Mouse (Mus musculus): ENCODE data around the gene Zdhhc4. TPM values are rescaled to one million over a fixed set of nuclear protein-coding genes. Genes with fewer than 3 reads are reported as not detected.

The Zdhhc4 gene
- polyA plus RNA-seq (2015; fragmentation: Nextera tagmentation; extraction: Ambion mirVana), result 71.3 and 74.0 TPM in 2 replicates

DNA sequence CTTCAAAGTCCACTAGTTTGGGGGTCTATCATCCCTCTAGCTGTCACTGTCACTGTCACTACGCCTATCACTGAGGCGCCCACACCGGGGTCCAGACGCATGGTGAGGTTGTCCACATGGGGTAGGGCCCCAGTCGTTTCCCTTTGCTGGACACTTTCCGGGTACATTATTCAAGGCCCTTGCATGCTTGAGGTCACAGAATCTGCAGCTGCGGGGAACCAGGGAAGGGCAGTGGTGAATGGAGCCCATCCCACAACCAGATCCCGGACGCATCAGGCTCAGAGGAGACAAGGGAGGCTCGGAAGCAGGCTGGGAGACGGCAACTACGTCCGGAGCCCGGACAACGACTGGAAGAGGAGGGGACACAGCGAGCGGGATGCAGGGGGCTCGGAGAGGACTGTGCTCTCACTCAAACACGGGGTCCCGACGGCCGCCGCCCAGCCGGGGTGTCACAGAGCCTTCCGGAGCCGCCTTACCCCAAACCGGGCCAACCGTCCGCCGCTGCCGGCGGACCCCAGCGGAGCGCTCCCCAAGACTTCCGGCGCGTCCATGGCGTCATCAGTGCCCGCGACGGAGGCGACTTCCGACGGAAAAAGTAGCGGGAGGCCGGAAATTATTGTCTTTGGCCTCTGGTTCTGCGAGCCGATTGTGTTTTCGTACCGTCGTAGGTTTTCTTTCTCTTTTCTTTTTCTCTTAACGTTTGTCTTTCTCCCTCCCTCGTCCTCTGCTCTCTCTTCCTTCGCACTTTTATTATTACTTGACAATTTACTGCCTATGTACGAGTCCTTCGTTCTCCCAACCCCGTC, at the start of gene Zdhhc4:
TSS of gene Zdhhc4 (minus strand) at position 567 of the 806 bp plus-strand sequence.
- peak; percentile 72 for ATAC-seq (ENCODE audit: low read depth)
- peak within 1 kb of the TSS; percentile 76 for H3K27ac ChIP-seq (replicated peaks)
- peak within 1 kb of the TSS; percentile 91 for H3K9ac ChIP-seq
- H3K4me1 ChIP-seq (replicated peaks), result peaks cover 23% of the 10 kb centered on the region
- peaks cover 34% of the 10 kb centered on the region for H3K36me3 ChIP-seq
- no peaks in the 10 kb centered on the region for H3K9me3 ChIP-seq
- H3K27me3 ChIP-seq, result no peaks in the 10 kb centered on the region
- H3K4me3 ChIP-seq, result peak within 1 kb of the TSS; percentile 89
- WGBS, result under 1% methylated on average over 57 of the region's 57 CpGs
- H3K4me2 ChIP-seq, result peak within 1 kb of the TSS; percentile 75

DNA sequence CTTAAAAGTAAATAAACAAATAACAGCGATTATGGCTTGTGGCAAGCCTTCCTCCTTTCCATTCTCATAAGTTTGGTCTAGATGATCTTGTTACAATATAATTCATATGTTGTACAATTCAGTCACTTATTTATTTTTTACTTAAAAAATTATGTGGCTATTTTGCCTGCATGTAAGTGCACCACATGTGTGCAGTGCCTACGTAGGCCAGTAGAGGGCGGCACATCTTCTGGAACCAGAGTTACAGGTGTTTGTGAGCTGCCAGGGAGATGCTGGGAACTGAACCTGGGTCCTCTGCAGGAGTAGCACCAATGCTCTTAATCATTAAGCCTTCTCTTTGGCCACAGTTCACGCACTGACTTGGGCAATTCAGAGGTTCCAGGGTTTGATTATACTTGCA, 47.1 kb upstream of the Zdhhc4 start:
- H3K4me1 ChIP-seq (replicated peaks), result peaks cover 7% of the 10 kb centered on the region
- H3K27me3 ChIP-seq, result peaks cover 43% of the 10 kb centered on the region
- WGBS, result 81% methylated on average over 4 of the region's 4 CpGs
- no peak for ATAC-seq (ENCODE audit: low read depth)
- no peak overlapping the region for H3K4me2 ChIP-seq
- H3K27ac ChIP-seq (replicated peaks), result no peak overlapping the region
- H3K36me3 ChIP-seq, result no peaks in the 10 kb centered on the region
- no peaks in the 10 kb centered on the region for H3K9me3 ChIP-seq
- H3K9ac ChIP-seq, result no peak overlapping the region
- no peak overlapping the region for H3K4me3 ChIP-seq

DNA sequence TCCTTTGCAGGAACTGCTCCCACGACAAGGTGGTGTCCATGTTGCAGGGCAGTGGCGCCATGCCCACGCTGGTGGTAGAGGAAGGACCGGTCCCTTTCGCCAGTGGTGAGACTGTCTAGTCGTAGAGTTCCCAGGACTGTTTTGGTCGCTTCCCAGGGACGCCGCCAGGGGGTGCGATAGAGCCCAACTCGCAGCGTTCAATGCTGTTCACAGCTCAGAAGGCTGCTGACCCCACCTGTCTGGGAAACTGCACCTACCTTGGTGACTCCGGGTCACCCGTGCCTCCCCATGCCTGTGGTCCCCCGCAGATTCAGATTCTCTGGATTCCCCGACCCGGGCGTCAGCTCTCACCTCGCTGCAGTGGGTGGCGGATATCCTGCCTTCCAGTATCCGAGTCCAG, 46.2 kb upstream of the Zdhhc4 start:
- Histone ChIP-seq H3K4me2 (peak overlapping the region; percentile 41), H3K27me3 (peaks cover 52% of the 10 kb centered on the region), H3K9me3 (no peaks in the 10 kb centered on the region), H3K27ac (replicated peaks) (no peak overlapping the region), H3K4me1 (replicated peaks) (peaks cover 9% of the 10 kb centered on the region), H3K4me3 (0 out of 2 replicates have a peak overlapping the region, but pooled peaks have one; percentile 11), H3K36me3 (no peaks in the 10 kb centered on the region), H3K9ac (no peak overlapping the region)
- ATAC-seq (ENCODE audit: low read depth), result no peak
- 10% methylated on average over 21 of the region's 21 CpGs for WGBS

DNA sequence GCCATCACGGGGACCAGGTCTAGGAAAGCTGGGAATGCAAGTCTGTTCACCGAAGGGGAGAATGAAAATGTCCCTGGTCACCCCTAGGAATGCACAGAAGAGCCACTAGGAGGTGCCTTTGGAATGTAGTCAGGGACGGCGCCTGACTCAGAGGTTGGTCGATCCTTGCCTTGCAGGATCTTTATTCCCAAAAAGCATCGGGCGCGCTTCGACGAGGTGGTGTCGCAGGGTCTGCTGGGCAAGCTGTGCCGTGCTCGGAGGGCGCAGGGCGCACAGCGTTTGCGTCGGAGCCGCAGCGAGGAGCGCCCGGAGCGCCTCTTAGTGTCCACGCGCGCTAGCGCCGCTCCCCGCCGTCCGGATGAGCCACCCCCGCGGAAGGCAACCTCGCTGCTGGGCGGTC, 43.8 kb upstream of the Zdhhc4 start:
- Histone ChIP-seq H3K4me3 (peak overlapping the region; percentile 34), H3K9ac (peak overlapping the region; percentile 58), H3K27me3 (peaks cover 76% of the 10 kb centered on the region), H3K36me3 (no peaks in the 10 kb centered on the region), H3K27ac (replicated peaks) (no peak overlapping the region), H3K4me2 (peak overlapping the region; percentile 57), H3K9me3 (no peaks in the 10 kb centered on the region), H3K4me1 (replicated peaks) (peaks cover 16% of the 10 kb centered on the region)
- no peak; the same call in 1 of the 2 replicates for ATAC-seq (ENCODE audit: low read depth)
- 2% methylated on average over 32 of the region's 35 CpGs for WGBS

DNA sequence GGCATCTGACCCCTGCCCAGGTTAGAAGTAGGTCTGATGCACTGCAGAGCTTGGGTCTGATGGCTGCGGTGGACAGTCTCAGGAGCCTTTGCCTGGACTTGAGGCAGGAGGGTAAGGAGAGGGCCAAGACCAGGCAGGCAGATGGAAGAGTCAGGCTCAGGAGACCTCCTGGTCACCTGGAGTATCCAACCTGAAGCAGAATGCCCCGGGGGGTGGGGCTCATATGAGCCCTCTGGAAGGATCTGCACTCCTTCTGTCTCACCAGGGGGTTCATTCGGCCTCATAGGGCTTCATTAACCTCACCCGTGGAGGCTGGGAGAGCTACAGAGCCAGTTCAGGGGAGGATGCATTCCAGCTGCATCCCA, 42.1 kb upstream of the Zdhhc4 start:
- ATAC-seq (ENCODE audit: low read depth), result no peak
- 53% methylated on average over 4 of the region's 4 CpGs for WGBS
- Histone ChIP-seq H3K27ac (replicated peaks) (no peak overlapping the region), H3K4me1 (replicated peaks) (peaks cover 16% of the 10 kb centered on the region), H3K36me3 (no peaks in the 10 kb centered on the region), H3K9ac (no peak overlapping the region), H3K4me3 (no peak overlapping the region), H3K4me2 (no peak overlapping the region), H3K27me3 (peaks cover 87% of the 10 kb centered on the region), H3K9me3 (no peaks in the 10 kb centered on the region)

DNA sequence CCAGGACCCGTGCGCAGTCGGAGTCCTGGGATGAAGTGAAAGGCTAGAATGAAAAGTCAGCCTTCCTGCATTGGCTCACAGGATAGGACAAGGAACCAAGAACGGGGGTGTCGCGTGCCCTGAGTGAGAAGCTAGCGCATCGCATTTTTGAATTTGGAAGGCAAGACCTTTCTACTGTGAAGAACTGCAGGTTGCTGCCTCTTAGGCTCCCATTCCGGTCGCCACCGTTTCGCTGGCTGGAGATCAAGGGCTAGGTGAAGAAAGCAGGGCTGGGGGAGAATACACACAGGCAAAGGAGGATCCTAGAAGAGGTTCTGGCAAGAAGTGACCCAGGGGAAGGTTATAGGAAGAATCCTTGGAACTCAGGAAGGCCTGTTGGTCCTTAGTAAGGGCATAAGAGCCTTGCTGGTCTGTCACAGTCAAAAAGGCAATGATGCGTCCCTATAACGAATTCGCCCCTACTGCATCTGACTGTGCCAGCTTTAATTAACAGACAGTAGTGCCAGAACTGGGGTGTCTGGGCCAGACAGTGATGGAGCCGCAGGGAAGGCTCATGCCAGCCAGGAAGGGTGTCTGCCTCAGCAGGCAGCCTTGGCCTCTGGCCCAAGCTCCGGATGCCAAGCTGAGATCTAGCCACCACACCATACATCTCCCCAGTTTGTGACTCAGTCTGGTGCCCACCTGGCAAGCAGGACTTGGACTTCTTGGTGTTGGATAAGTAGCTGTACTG, 41.5 kb upstream of the Zdhhc4 start:
- Histone ChIP-seq H3K4me1 (replicated peaks) (peaks cover 16% of the 10 kb centered on the region), H3K36me3 (no peaks in the 10 kb centered on the region), H3K9me3 (no peaks in the 10 kb centered on the region), H3K9ac (0 out of 2 replicates have a peak overlapping the region, but pooled peaks have one; percentile 52), H3K27ac (replicated peaks) (no peak overlapping the region), H3K27me3 (peaks cover 92% of the 10 kb centered on the region), H3K4me2 (peak overlapping the region; percentile 52), H3K4me3 (peak overlapping the region; percentile 28; the same call in 1 of the 2 replicates)
- no peak for ATAC-seq (ENCODE audit: low read depth)
- 20% methylated on average over 17 of the region's 17 CpGs for WGBS

DNA sequence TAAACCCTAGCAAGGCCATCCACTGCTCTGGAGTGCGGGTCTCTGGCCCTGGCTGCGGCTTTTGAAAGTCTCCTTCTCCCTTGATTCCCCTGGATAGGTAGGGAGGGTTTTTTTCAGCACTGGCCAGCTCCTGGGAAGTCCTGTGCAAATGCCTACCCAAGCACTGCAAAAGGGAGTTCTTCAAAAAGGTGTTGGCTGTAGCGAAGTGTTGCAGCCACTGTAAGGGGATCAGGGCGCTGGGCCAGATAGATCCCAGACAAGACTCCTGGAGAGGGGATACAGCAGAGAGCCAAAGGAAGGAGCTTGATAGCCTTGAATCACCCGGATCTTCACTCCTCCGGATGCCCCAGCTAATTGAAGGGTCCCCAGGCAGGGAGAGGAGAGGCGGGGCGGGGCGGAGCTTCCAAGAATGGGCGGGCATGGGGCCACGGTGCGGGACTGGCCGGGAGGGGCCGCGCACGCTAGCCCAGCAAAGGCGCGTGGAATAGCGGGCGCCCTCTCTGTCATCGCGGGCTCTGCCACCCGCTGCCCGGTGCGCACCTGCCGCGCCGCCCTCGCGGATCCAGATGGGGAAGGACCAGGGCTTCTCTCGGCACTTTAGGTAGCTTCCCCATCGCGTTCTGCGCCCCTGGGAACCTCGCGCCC, 40.7 kb upstream of the Zdhhc4 start:
- 1% methylated on average over 33 of the region's 36 CpGs for WGBS
- no peak for ATAC-seq (ENCODE audit: low read depth)
- no peaks in the 10 kb centered on the region for H3K36me3 ChIP-seq
- peaks cover 94% of the 10 kb centered on the region for H3K27me3 ChIP-seq
- no peaks in the 10 kb centered on the region for H3K9me3 ChIP-seq
- peak overlapping the region; percentile 52 for H3K9ac ChIP-seq
- no peak overlapping the region for H3K27ac ChIP-seq (replicated peaks)
- H3K4me2 ChIP-seq, result peak overlapping the region; percentile 52
- peaks cover 16% of the 10 kb centered on the region for H3K4me1 ChIP-seq (replicated peaks)
- H3K4me3 ChIP-seq, result peak overlapping the region; percentile 28

DNA sequence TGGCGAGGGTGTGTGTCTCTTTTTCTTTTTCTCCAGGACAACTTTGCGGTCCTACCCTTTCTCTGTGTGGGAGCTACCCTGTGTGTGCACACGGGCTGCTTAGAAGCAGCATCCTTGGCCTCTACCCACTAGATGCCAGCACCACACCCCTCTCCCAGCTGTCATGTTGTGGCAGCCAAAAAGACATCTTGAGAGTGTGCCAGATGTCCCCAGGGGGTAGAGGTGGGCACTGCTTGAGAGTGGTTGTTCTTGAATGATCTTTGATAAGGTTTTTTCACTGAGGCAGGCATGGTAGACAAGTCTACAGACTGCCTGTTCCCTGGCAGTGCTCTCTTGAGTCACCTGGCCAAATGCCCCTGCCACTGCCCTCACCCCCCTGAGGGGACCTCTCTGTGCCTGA, 38.9 kb upstream of the Zdhhc4 start:
- Histone ChIP-seq H3K4me3 (no peak overlapping the region), H3K9me3 (no peaks in the 10 kb centered on the region), H3K4me2 (no peak overlapping the region), H3K27me3 (peaks cover 85% of the 10 kb centered on the region), H3K4me1 (replicated peaks) (peaks cover 30% of the 10 kb centered on the region), H3K9ac (no peak overlapping the region), H3K27ac (replicated peaks) (no peak overlapping the region), H3K36me3 (no peaks in the 10 kb centered on the region)
- no peak for ATAC-seq (ENCODE audit: low read depth)
- 76% methylated on average over 3 of the region's 3 CpGs for WGBS

DNA sequence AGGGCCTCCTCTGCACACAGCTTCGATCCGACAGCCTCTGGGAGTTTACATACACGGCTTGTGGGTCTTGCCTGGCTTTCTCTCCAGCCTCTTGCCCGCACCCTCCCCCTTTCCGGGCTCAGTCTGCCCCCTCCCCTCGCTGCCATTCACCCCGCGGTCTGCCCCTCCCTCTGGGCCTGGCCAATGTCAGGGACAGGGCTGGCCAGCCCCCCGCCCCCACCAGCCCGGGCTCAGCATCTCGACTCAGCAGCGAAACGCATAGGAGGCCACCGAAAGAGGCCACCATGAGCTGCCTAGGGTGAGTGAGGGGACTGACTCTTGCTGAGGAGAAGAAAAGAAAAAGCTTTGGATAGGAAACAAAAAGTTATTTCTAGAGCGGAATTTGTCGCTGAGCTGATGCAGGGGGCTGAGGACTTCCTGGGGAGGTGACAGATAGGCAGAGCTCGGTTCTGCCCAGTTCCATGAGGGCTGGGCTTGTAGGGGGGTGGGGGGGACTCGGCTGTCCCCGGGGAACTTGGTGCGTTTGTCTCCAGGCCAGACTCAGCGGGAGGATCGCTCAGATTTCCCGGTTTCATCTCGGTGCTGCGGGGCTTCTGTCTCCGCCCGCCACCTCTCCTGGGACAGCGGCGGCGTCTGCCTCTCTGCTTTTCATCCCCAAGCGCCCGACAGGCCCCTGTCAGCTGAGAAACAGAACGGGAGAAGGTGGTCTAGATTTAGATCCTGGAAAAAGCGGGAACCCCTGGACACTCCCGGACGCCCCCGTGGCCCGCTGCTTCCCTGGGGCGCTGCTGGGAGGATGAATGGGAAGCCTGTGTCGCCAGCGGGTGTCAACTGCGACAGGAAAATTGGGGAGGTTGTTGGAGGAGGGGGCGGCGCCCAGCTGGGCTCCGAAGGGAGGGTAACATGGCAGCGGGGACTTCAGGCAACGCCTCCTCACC, 34.9 kb upstream of the Zdhhc4 start:
- ATAC-seq (ENCODE audit: low read depth), result peak; percentile 54
- peaks cover 16% of the 10 kb centered on the region for H3K4me1 ChIP-seq (replicated peaks)
- H3K27ac ChIP-seq (replicated peaks), result no peak overlapping the region
- WGBS, result under 1% methylated on average over 47 of the region's 47 CpGs
- no peaks in the 10 kb centered on the region for H3K36me3 ChIP-seq
- H3K9me3 ChIP-seq, result no peaks in the 10 kb centered on the region
- H3K4me2 ChIP-seq, result peak overlapping the region; percentile 94
- H3K9ac ChIP-seq, result peak overlapping the region; percentile 76
- H3K27me3 ChIP-seq, result peaks cover 59% of the 10 kb centered on the region
- H3K4me3 ChIP-seq, result peak overlapping the region; percentile 49

DNA sequence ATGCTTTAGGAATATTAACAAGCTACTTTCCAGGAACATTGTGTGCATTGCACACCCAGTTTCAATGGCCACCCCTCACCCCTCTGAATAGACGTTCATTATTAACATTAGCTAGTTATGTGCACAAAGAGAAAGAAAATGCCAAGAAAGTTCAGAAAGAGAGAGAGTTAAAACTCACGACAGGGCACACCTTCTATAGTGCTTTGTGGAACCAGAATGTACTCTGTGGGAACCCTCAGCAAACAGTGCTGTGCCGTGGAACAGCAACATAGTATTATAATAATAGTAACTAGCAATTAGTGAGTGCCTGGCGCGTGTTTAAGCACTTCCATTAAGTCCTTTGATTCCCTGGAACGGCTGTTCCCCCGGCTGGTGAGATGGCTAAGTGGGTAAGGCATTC, 32.4 kb upstream of the Zdhhc4 start:
- Histone ChIP-seq H3K36me3 (no peaks in the 10 kb centered on the region), H3K9me3 (no peaks in the 10 kb centered on the region), H3K4me3 (no peak overlapping the region), H3K27me3 (peaks cover 64% of the 10 kb centered on the region), H3K9ac (no peak overlapping the region), H3K27ac (replicated peaks) (no peak overlapping the region), H3K4me2 (no peak overlapping the region), H3K4me1 (replicated peaks) (peaks cover 22% of the 10 kb centered on the region)
- no peak for ATAC-seq (ENCODE audit: low read depth)
- 60% methylated on average over 7 of the region's 7 CpGs for WGBS

DNA sequence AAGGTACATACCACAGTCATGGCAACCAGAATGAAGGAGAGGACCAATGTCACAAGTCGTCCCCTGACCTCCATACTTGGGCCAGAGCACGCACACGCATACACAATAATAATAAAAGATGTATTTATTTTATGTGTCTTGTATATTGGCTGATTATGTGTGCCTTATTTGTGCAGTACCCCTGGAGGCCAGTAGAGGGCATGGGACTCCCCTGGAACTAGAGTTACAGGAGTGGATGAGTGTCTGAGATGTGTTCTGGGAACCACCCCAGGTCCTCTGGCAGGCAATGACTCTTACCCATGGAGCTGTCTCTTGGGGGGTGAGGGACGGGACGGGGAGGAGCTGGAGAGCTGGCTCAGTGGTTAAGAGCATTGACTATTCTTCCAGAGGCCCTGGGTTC, 30.9 kb upstream of the Zdhhc4 start:
- peaks cover 22% of the 10 kb centered on the region for H3K4me1 ChIP-seq (replicated peaks)
- H3K4me2 ChIP-seq, result no peak overlapping the region
- H3K27ac ChIP-seq (replicated peaks), result no peak overlapping the region
- H3K27me3 ChIP-seq, result peaks cover 53% of the 10 kb centered on the region
- no peak for ATAC-seq (ENCODE audit: low read depth)
- no peaks in the 10 kb centered on the region for H3K9me3 ChIP-seq
- H3K36me3 ChIP-seq, result no peaks in the 10 kb centered on the region
- 65% methylated on average over 5 of the region's 5 CpGs for WGBS
- H3K9ac ChIP-seq, result no peak overlapping the region
- no peak overlapping the region for H3K4me3 ChIP-seq
